Mouse (Mus musculus) stomach, postnatal 0 days (tissue): ENCODE data around the gene BC052040.

Experiments used
- CTCF ChIP-seq: IDR thresholded peaks from 2 replicates; pipeline ENCODE4 v1.5.1; 2016; ENCODE audit warnings: antibody characterized with exemption, low read depth, mild to moderate bottlenecking, moderate library complexity
- EP300 ChIP-seq: optimal IDR thresholded peaks from 2 replicates; pipeline ENCODE3; 2016; ENCODE audit warnings: antibody characterized with exemption

GRCm38 (mm10) chr2:115563436-115564093 lies 18.0 kb upstream of the BC052040 start:
- TF ChIP-seq EP300 (no peak), CTCF (no peak)
